Mouse (Mus musculus) ovary, postnatal 10 days (tissue): Measurements from ENCODE around the gene Tcf25.
"Not testable (repeated sequence)": the region's sequence is repeated elsewhere in the genome, so short reads cannot be mapped to it uniquely, and the experiment has no call there.

Experiments used
- DNase-seq: peaks from one replicate; pipeline ENCODE4 v3.0.0; 2022; ENCODE audit warnings: low spot score

Tcf25 gene

GRCm38 (mm10) chr8:123430936-123431335 lies 57.4 kb downstream of the Tcf25 start:
- not testable (repeated sequence) for DNase-seq

DNA sequence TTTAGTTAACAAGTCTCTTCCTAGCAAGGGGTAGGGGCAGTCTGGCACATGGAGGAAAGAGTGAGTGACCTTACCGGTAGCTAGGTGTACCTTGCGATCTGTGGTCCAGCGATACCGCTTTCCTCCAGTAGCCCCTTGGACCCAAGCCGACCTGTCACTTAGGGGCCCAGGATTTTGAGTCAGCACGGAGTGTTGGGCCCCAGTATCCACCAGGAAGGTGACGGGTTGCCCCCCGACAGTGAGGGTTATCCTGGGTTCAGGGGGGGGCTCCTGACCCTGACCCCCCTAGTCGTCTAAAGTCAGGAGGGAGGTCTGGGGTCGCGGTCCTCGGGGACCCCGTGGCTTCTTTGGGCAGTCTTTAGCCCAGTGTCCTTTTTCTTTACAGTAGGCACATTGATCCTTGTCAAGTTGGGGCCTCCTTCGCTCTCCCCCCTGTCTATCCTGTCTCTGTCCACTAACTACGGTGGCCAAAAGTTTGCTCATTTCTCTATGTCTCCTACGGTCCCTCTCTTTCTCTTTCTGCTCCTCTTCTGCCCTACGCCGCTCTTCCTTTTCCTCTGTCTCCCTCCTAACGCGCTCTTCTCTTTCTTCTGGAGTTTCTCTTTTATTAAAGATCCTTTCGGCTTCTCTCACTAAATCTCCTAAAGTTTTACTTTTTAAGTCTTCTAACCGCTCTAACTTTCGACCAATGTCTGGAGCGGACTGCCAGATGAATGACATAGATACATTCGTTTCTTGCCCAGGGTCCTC lies 58.2 kb downstream of the Tcf25 start:
- DNase-seq: no peak

DNA sequence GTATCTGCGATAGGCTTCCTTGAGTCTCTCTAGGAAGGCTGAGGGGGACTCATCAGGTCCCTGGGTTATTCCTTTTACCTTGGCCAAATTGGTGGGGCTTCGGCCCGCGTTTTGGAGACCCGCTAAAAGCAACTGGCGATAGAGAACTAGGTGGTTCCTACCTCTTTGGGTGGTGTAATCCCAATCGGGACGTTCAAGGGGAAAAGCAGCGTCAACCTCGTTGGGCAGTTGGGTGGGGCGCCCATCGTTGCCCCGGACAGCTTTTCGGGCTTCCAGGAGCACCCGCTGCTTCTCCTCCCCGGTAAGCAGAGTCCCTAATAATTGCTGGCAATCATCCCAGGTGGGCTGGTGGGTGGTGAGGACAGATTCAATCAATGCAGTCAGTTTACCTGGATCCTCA lies 58.8 kb downstream of the Tcf25 start:
- no peak for DNase-seq

- not testable (repeated sequence) for DNase-seq
Observed at GRCm38 (mm10) chr8:123433241-123433974, 59.9 kb downstream of the Tcf25 start.

DNA sequence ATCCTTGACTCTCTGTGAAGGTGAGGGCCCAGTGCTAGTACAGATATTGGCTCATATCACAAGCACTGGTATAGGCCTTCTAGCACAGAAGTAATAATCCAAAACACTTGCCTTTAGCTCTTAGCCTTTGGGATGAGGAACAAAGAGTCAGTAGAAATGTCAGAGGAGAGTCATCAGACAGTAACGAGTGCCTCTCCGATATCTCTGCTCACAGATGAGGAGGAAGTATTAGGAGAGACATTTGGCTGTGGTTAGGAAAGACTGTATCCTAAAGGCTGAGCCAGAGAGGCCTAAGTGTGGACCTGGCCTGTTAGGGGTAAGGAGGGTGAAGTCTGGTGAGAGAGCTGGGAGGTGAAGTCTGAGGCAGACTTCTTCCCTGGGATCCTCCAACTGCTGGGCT lies 68.2 kb downstream of the Tcf25 start:
- no peak for DNase-seq

DNA sequence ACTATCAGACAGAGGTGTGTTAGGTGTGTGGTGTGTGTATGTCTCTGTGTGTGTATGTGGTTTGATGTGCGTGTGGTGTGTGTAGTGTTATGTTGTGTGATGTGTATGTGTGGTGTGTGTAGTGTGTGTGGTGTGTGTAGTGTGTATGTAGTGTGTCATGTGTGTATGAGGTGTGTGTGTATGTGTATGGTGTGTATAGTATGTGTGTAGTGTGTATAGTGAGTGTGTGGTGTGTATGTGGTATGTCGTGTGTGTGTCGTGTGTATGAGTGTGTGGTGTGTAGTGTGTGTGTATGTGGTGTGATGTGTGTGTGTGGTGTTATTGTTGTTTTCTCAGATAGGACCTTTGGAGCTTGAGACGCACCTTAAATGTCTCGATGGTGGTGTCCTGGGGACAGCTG lies 68.8 kb downstream of the Tcf25 start:
- DNase-seq: no peak

GRCm38 (mm10) chr8:123442871-123443575 lies 69.5 kb downstream of the Tcf25 start:
- peak; percentile 92 for DNase-seq

GRCm38 (mm10) chr8:123443576-123443921 lies 70.0 kb downstream of the Tcf25 start:
- no peak for DNase-seq

- no peak for DNase-seq
Observed at GRCm38 (mm10) chr8:123444131-123444530, 70.6 kb downstream of the Tcf25 start.

DNA sequence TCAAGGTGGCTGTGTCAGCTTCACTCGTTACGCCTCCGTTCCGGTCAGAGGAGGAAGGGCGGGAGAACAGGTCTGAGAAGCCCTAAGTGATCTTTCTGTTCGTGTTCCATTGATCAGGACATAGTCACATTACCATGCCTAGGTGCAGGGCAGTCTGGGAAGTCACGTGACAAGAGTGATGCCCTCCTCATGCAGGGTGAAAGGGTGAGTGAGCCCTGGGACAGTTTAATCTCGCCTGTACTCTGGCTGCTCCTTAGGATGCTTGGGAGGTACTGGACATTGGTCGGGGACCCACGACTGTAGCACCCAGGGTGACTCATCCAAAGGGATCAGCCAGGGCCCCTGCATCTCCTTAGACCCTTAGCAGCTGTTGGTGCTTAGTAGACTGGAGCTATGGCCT lies 72.4 kb downstream of the Tcf25 start:
- no peak for DNase-seq

GRCm38 (mm10) chr8:123446799-123447198 lies 73.2 kb downstream of the Tcf25 start:
- no peak for DNase-seq

- no peak for DNase-seq
Observed at GRCm38 (mm10) chr8:123450783-123451182, 77.2 kb downstream of the Tcf25 start.

- DNase-seq: not testable (repeated sequence)
Observed at GRCm38 (mm10) chr8:123451747-123452146, 78.2 kb downstream of the Tcf25 start.

DNA sequence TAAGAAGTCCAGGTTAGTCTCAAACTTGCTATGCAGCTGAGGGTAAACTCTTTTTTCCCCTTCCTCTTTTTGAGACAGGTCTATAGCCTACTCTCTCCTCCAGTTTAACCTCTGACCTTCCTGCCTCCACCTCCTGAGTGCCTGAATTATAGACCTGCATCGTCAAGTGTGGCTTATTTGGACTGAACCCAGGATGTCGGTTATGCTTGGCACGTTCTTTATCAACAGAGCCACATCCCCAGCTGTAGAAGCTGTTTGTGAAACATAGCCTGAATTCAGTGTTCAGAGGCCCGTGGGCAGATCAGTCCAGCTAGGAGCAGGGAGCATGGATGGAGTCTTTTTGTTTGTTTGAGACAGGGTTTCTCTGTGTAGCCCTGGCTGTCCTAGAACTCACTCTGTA lies 78.6 kb downstream of the Tcf25 start:
- no peak for DNase-seq

DNA sequence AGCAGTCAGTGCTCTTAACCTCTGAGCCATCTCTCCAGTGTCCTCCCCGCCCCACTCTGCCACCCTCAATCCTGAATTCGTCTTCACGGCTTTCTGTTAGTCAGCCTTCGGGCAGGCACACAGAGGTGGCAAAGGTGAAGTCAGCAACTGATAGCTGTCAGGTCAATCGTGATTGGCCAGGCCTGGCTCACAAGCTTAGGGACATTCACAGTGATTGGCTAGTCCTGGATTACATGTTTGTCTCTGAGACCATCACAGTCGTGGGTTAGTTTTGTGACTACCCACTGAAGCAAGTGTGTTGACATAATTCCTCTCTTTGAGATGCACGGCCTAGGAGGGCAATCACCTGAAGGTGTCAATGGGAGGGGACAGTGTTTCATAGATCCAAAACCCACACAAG lies 79.7 kb downstream of the Tcf25 start:
- DNase-seq: no peak
